Mouse (Mus musculus) intestine, postnatal 0 days (tissue): ENCODE results near the gene Pik3cb. TPM values are rescaled to one million over a fixed set of nuclear protein-coding genes. Genes with fewer than 3 reads are reported as not detected.

Experiments
- ATAC-seq: fragments of 200-750 bp; cut with Nextera tagmentation; 2 replicates; pipeline ENCODE4 v1.8.0; 2017; ENCODE audit warnings: mild to moderate bottlenecking, moderate TSS enrichment, moderate library complexity
- H3K27ac ChIP-seq: fragments of 300-500 bp; sonication (generic); 2 replicates; pipeline ENCODE4 v1.5.1; 2014; ENCODE audit warnings: mild to moderate bottlenecking, low read depth, low read length, moderate library complexity
- H3K27me3 ChIP-seq: fragments of 300-500 bp; sonication (generic); replicated peaks from 2 replicates; pipeline ENCODE4 v1.6.1; 2014; ENCODE audit warnings: low read length, mixed read lengths; ENCODE audit not compliant: control insufficient read depth, insufficient read depth
- H3K36me3 ChIP-seq: fragments of 300-500 bp; sonication (generic); 2 replicates; pipeline ENCODE4 v1.6.1; 2014; ENCODE audit warnings: mild to moderate bottlenecking, moderate library complexity; ENCODE audit not compliant: control insufficient read depth, insufficient read depth
- H3K4me1 ChIP-seq: fragments of 300-500 bp; sonication (generic); replicated peaks from 2 replicates; pipeline ENCODE4 v1.6.1; 2014; ENCODE audit warnings: antibody characterized with exemption, low read length, mixed read lengths; ENCODE audit not compliant: control insufficient read depth, insufficient read depth
- H3K4me2 ChIP-seq: fragments of 300-500 bp; sonication (generic); replicated peaks from 2 replicates; pipeline ENCODE4 v1.6.1; 2014; ENCODE audit warnings: low read depth, mild to moderate bottlenecking, moderate library complexity
- H3K4me3 ChIP-seq: fragments of 300-500 bp; sonication (generic); 2 replicates; pipeline ENCODE4 v1.5.1; 2014; ENCODE audit warnings: low read depth, low read length
- H3K9ac ChIP-seq: fragments of 300-500 bp; sonication (generic); 2 replicates; pipeline ENCODE4 v1.6.1; 2014; ENCODE audit warnings: mild to moderate bottlenecking, low read depth, low read length
- H3K9me3 ChIP-seq: fragments of 300-500 bp; sonication (generic); 2 replicates; pipeline ENCODE4 v1.6.1; 2016; ENCODE audit warnings: mixed run types; ENCODE audit not compliant: control insufficient read depth
- CTCF ChIP-seq: sonication (generic); IDR thresholded peaks from 2 replicates; pipeline ENCODE4 v1.5.1; 2016; ENCODE audit warnings: low read depth, mild to moderate bottlenecking, control low read depth, antibody characterized with exemption, moderate library complexity
- WGBS: fragments of 180-500 bp; shearing (Covaris S2); extraction: QIAGEN DNeasy Blood & Tissue Kit; methylation state at CpG from one replicate; pipeline ENCODE4 v1.1.7; 2014; 5-methylcytosine and 5-hydroxymethylcytosine counted together
- polyA plus RNA-seq: library from polyadenylated mRNA; unstranded; fragments of >200 nt; fragmentation: Nextera tagmentation; extraction: Ambion mirVana; gene quantifications from 2 replicates; pipeline ENCODE4 v1.2.1, GENCODE M21; 2015

Pik3cb gene
- polyA plus RNA-seq, 1 experiment from 2014 or later: 1.2 TPM

DNA sequence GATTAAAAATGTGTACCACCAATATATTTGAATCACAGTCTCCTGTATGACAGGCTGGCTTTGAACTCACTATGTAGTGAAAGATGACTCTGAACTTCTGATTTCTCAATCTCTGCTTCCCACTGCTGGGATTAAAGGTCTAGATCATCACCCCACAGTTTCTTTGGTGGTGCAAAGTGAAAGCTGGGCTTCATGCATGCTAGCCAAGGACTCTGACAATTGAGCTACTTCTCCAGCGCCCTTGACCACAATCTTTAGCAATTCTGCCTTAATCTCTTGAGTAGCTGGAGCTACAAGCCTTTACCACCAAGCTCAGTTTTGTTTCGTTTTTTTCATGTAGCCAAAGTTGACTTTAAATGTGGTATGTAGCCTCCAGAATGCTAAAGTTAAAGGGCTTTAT lies 32.4 kb upstream of the Pik3cb start:
- Histone ChIP-seq H3K9me3 (no peaks in the 10 kb centered on the region), H3K9ac (no peak overlapping the region), H3K4me1 (no peaks in the 10 kb centered on the region), H3K27ac (no peak overlapping the region), H3K4me3 (no peak overlapping the region), H3K4me2 (no peak overlapping the region), H3K36me3 (no peaks in the 10 kb centered on the region), H3K27me3 (no peaks in the 10 kb centered on the region)
- ATAC-seq: no peak
- 66% methylated on average over 2 of the region's 2 CpGs for WGBS
- no peak for TF ChIP-seq CTCF

DNA sequence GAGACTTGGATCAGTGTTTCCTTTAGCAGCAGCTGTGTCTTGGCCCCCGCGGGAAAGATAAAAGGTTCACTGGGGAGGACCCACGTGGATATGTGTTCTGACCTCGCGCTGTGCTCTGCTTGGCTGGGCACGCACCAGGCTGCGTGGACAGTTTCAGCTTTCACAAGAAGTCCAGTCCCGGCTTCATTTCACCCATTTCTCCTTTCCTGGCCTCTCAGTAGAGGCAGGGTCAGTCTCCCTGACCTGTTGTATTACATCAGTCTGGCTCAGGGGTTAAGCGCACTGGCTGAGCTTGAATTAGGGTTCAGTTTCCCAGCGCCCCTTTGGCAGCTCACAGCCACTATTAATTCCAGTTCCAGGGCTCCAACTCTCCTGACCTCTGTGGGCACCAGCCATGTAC lies 30.8 kb upstream of the Pik3cb start:
- no peak overlapping the region for H3K9ac ChIP-seq
- H3K27me3 ChIP-seq: no peaks in the 10 kb centered on the region
- H3K27ac ChIP-seq: no peak overlapping the region
- no peak overlapping the region for H3K4me3 ChIP-seq
- no peaks in the 10 kb centered on the region for H3K9me3 ChIP-seq
- no peaks in the 10 kb centered on the region for H3K36me3 ChIP-seq
- no peak for ATAC-seq
- no peak overlapping the region for H3K4me2 ChIP-seq
- 76% methylated on average over 10 of the region's 10 CpGs for WGBS
- TF ChIP-seq CTCF: no peak
- no peaks in the 10 kb centered on the region for H3K4me1 ChIP-seq

DNA sequence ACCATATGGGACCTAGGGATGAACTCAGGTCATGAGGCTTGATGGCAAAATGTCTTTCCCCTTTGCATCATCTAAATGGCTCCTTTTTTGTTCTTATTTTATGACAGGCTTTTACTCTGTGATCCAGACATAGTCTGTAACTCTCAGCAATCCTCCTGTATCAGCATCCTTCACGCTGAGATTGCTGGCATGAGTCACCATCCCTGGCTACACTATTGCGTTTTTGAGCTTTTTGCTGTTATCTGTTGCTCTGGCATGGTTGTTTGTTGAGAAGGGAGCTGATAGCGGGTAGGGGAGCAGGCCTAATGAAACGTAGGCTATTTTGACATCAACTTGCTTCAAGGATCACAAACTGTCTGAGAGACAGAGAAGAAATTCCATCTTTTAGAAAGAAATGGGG lies 28.6 kb upstream of the Pik3cb start:
- no peaks in the 10 kb centered on the region for H3K4me1 ChIP-seq
- no peaks in the 10 kb centered on the region for H3K9me3 ChIP-seq
- no peak overlapping the region for H3K9ac ChIP-seq
- no peak overlapping the region for H3K4me2 ChIP-seq
- WGBS: 39% methylated on average over 4 of the region's 4 CpGs
- H3K27ac ChIP-seq: no peak overlapping the region
- no peak overlapping the region for H3K4me3 ChIP-seq
- no peak for TF ChIP-seq CTCF
- no peaks in the 10 kb centered on the region for H3K36me3 ChIP-seq
- no peaks in the 10 kb centered on the region for H3K27me3 ChIP-seq
- no peak for ATAC-seq

DNA sequence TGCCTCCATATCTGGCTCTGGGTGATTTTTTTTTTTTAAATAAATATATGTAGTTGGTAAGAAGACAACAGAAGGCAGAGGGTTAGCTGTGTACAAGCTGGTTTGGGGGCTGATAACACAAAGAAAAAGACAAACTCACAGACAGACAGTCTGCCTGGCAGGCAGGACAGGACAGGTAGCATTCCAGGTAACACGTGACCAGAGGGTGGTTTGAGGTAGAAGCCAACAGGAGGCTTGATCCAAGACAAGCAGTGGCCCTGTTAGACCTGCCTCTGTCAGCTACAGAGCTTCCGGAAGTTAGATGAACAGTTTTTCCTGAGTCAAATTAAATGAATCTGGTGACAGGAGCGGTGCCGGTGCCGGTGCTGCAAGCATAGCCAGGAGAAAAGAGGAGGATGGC lies 26.5 kb upstream of the Pik3cb start:
- no peaks in the 10 kb centered on the region for H3K4me1 ChIP-seq
- H3K9me3 ChIP-seq: no peaks in the 10 kb centered on the region
- WGBS: 57% methylated on average over 5 of the region's 5 CpGs
- H3K27ac ChIP-seq: no peak overlapping the region
- no peak overlapping the region for H3K4me3 ChIP-seq
- no peak overlapping the region for H3K4me2 ChIP-seq
- TF ChIP-seq CTCF: no peak
- no peak overlapping the region for H3K9ac ChIP-seq
- no peaks in the 10 kb centered on the region for H3K27me3 ChIP-seq
- no peak for ATAC-seq
- H3K36me3 ChIP-seq: no peaks in the 10 kb centered on the region

DNA sequence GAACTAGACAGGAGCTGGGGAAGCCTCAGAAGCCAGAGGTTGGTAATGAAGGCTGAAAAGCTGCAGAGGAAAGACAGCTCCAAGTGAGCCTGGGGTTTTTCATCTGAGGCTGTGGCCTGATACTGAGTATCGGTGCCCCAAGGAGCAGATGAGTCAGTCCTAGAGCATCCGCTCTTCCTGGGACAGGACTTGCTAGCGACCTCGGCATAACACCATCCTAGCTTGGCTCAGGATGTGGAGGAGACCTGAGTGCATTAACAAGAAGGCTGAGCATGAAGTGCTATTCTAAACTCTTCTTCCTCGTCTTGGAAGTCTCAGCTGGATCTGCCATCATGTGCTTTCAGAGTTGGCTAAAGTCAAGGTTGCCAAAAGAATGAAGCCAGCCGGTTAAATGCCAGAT lies 25.5 kb upstream of the Pik3cb start:
- H3K9ac ChIP-seq: no peak overlapping the region

DNA sequence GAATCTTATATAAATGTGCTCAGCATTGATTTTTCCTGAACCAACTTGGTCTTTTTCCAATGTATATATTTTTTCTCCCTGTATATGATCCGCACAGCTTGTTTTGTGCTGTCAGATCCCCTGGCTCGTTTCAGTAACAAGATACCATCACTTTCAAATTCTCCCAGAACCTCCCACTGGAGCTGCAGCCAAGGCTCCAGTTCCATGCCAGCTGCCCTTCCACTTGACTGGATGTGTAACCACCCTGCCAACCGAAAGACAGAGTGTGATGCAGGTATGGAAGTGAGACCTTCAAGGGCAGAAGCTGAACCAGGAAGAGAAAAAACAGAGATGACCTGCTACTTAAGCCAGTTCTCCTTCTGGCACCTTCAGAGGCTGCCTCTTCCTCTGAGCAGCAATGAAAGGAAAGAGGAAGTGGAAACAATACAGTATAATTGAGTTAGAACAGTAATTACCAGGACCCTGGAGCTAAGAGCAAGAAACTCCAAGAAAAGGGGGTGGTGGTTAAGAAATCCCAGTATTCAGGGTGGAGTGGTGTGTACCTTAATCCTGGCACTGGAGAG lies 24.3 kb upstream of the Pik3cb start:
- no peak overlapping the region for H3K9ac ChIP-seq
- no peak for ATAC-seq
- no peak for TF ChIP-seq CTCF
- no peak overlapping the region for H3K27ac ChIP-seq
- no peaks in the 10 kb centered on the region for H3K27me3 ChIP-seq
- H3K36me3 ChIP-seq: no peaks in the 10 kb centered on the region
- 59% methylated on average over 3 of the region's 3 CpGs for WGBS
- no peak overlapping the region for H3K4me2 ChIP-seq
- no peak overlapping the region for H3K4me3 ChIP-seq
- no peaks in the 10 kb centered on the region for H3K4me1 ChIP-seq
- H3K9me3 ChIP-seq: no peaks in the 10 kb centered on the region

More for the DNA sequence above, 25.5 kb upstream of the Pik3cb start:
- no peak for ATAC-seq
- 70% methylated on average over 6 of the region's 6 CpGs for WGBS
- TF ChIP-seq CTCF: no peak
- Histone ChIP-seq H3K36me3 (no peaks in the 10 kb centered on the region), H3K4me3 (no peak overlapping the region), H3K27ac (no peak overlapping the region), H3K27me3 (no peaks in the 10 kb centered on the region), H3K4me1 (no peaks in the 10 kb centered on the region), H3K4me2 (no peak overlapping the region), H3K9me3 (no peaks in the 10 kb centered on the region)

DNA sequence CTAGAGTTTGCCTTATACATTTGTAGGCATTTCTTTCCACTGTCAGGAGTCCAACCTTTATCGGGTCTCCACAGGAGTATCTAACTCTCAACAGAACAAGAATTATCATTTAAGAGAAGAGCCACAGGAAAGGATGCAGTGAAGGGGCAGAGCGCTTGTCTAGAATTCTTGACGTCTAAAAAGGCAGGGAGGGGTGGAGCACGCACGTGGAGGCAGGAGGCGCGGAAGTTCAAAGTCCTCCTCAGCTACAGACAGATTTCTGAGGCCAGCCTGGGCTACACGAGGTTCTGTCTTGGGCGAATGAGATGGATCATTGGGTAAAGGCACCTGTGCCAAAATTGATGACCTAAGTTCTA lies 23.7 kb upstream of the Pik3cb start:
- Histone ChIP-seq H3K4me1 (no peaks in the 10 kb centered on the region), H3K27ac (no peak overlapping the region), H3K4me2 (no peak overlapping the region), H3K36me3 (no peaks in the 10 kb centered on the region), H3K9me3 (no peaks in the 10 kb centered on the region), H3K4me3 (no peak overlapping the region), H3K27me3 (no peaks in the 10 kb centered on the region), H3K9ac (no peak overlapping the region)
- TF ChIP-seq CTCF: no peak
- 60% methylated on average over 9 of the region's 9 CpGs for WGBS
- ATAC-seq: no peak
